Mouse (Mus musculus): Measurements from ENCODE around the gene Ppp1r15a.

DNA sequence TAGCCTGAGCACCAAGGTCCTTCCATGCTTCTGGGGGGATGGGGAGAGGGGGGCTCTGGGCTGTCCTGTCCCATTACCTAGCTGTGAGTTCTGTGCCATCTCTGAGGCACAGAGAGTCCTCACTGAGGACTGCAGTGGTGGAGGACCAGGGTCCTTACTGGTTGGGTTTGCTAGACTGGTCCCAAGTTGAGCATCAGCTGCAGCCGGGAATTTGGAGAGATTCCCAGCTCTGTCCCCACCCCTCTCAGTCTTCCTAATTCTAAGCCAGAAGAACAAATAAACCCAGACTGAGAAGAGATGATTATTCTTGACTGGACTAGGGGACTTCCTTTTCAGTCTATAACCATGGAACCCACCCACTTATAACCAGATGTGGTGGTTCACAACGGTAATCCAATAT, 4.6 kb upstream of the Ppp1r15a start:
- TF ChIP-seq CTCF (IDR thresholded peaks at IDR 0.05; ENCODE audit: low read depth) = no peak
- no peak for TF ChIP-seq EP300 (optimal IDR thresholded peaks at IDR 0.05)
